Mouse (Mus musculus) MEL (cell line): ENCODE data around the gene Fgf12.

Experiments used
- CTCF ChIP-seq, 3 experiments: IDR thresholded peaks in 2 of 3; conservative IDR thresholded peaks in 1 of 3; 2 replicates each; pipeline ENCODE4 v1.5.1; 2011 to 2012; ENCODE audit warnings: low read length in 3 of 3, low read depth in 2 of 3, mild to moderate bottlenecking in 2 of 3, improper control_type of control experiment in 1 of 3, inconsistent platforms in 1 of 3, mixed read lengths in 1 of 3, moderate library complexity in 1 of 3; ENCODE audit not compliant: control insufficient read depth in 1 of 3, insufficient read depth in 1 of 3, poor library complexity in 1 of 3, severe bottlenecking in 1 of 3
- GATA1 ChIP-seq: IDR thresholded peaks from 2 replicates; pipeline ENCODE4 v1.6.1; 2011; ENCODE audit warnings: low read depth, low read length, improper control_type of control experiment
- HCFC1 ChIP-seq: IDR thresholded peaks from 2 replicates; pipeline ENCODE4 v1.6.1; 2012; ENCODE audit warnings: low read depth, mild to moderate bottlenecking, inconsistent platforms, low read length, improper control_type of control experiment, moderate library complexity
- KAT2A ChIP-seq: conservative IDR thresholded peaks from 2 replicates; pipeline ENCODE4 v1.6.1; 2012; ENCODE audit warnings: low read depth, low read length, improper control_type of control experiment, inconsistent platforms
- MXI1 ChIP-seq: IDR thresholded peaks from 2 replicates; pipeline ENCODE4 v1.6.1; 2011; ENCODE audit warnings: mild to moderate bottlenecking, low read depth, low read length, improper control_type of control experiment
- MYB ChIP-seq: IDR thresholded peaks from 2 replicates; pipeline ENCODE4 v1.6.1; 2011; ENCODE audit warnings: mild to moderate bottlenecking, low read depth, low read length, improper control_type of control experiment
- POLR2A ChIP-seq, 2 experiments: IDR thresholded peaks; 2 replicates each; pipeline ENCODE4 v1.6.1; 2011 to 2012; ENCODE audit warnings: low read length in 2 of 2, mild to moderate bottlenecking in 2 of 2, control low read depth in 1 of 2, improper control_type of control experiment in 1 of 2, low read depth in 1 of 2, moderate library complexity in 1 of 2; ENCODE audit not compliant: control insufficient read depth in 1 of 2, insufficient read depth in 1 of 2, poor library complexity in 1 of 2
- POLR2AphosphoS2 ChIP-seq: IDR thresholded peaks from 2 replicates; pipeline ENCODE4 v1.6.1; 2011; ENCODE audit warnings: low read length, improper control_type of control experiment
- RAD21 ChIP-seq: IDR thresholded peaks from 2 replicates; pipeline ENCODE4 v1.6.1; 2011; ENCODE audit warnings: mild to moderate bottlenecking, low read depth, low read length, improper control_type of control experiment
- USF2 ChIP-seq, 2 experiments: IDR thresholded peaks; 2 replicates each; pipeline ENCODE4 v1.6.1; 2011 to 2012; ENCODE audit warnings: improper control_type of control experiment in 2 of 2, low read length in 2 of 2, borderline replicate concordance in 1 of 2, inconsistent platforms in 1 of 2, low read depth in 1 of 2, mild to moderate bottlenecking in 1 of 2; ENCODE audit not compliant: insufficient read depth in 1 of 2
- ZC3H11A ChIP-seq: IDR thresholded peaks from 2 replicates; pipeline ENCODE4 v1.6.1; 2012; ENCODE audit warnings: low read depth, mild to moderate bottlenecking, inconsistent platforms, low read length, improper control_type of control experiment

DNA sequence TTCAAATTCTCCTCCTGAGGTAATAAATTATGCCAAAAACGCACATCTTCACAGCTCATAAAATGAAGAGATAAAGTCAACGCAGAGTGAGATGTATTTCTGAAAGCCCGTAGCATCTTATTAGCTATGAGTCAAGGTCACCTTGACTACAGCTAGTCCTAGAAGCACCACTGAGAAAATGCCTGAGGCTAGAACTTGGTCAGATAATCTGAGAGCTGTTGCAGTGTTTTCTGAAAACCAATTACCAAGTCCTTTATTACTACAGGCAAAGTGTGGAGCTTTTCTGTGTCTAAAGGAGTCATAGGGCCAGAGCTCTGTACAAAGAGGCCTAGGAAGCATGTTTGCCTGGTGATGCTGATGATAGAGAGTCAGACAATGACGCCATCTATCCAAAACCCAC is 498.6 kb downstream of the Fgf12 start:
- TF ChIP-seq MXI1 (no peak), ZC3H11A (no peak), POLR2A (IDR thresholded peaks at IDR 0.05; ENCODE audit: control insufficient read depth in 1 of 2, insufficient read depth in 1 of 2, low read depth in 1 of 2, low read length in 2 of 2, poor library complexity in 1 of 2) (no peak), USF2 (IDR thresholded peaks at IDR 0.05; ENCODE audit: borderline replicate concordance in 1 of 2, insufficient read depth in 1 of 2, low read depth in 1 of 2, low read length in 2 of 2) (no peak), KAT2A (no peak), HCFC1 (no peak), CTCF (IDR thresholded peaks at IDR 0.05 in 2 of 3, conservative IDR thresholded peaks at IDR 0.05 in 1 of 3; ENCODE audit: control insufficient read depth in 1 of 3, insufficient read depth in 1 of 3, low read depth in 2 of 3, low read length in 3 of 3, poor library complexity in 1 of 3, severe bottlenecking in 1 of 3) (no peak), POLR2AphosphoS2 (no peak), RAD21 (no peak), GATA1 (no peak), MYB (no peak)
